Mouse (Mus musculus): ENCODE measurements around the gene Gm45233.

Gene Gm45233

DNA sequence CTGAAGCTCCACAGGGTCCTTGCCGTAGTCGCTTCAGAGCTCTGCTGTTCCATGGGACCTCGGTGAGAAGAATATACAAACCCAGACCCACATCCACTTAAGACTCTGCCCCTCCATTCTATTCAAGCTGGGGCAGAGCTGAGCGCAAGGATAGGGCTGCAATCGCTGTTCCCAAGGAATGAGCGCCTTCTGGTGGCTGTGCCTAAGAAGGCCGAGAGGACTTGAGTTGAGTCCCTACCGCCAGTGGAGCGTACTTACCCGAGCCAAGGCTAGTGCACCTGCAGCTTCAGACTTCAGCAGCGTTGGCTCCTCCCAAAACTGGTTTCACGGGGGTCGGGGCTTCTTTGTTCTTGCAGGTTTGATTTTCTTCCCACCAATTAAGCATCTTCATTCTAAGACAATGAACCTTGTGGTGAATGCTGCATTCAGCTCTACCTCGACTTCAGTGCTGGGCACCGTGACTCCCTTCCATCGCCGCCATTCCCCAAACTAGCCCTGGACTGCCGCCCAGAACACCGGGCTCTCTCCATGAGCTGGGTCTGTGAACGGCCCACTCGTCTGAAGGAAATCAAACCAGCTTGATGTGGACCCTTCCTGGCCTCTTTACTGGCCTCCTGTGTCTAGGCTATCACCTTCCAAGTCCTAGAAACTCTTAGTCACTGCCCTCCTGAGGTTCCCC is 51.6 kb downstream of the Gm45233 start:
- no peak for DNase-seq (ENCODE audit: low read depth)

DNA sequence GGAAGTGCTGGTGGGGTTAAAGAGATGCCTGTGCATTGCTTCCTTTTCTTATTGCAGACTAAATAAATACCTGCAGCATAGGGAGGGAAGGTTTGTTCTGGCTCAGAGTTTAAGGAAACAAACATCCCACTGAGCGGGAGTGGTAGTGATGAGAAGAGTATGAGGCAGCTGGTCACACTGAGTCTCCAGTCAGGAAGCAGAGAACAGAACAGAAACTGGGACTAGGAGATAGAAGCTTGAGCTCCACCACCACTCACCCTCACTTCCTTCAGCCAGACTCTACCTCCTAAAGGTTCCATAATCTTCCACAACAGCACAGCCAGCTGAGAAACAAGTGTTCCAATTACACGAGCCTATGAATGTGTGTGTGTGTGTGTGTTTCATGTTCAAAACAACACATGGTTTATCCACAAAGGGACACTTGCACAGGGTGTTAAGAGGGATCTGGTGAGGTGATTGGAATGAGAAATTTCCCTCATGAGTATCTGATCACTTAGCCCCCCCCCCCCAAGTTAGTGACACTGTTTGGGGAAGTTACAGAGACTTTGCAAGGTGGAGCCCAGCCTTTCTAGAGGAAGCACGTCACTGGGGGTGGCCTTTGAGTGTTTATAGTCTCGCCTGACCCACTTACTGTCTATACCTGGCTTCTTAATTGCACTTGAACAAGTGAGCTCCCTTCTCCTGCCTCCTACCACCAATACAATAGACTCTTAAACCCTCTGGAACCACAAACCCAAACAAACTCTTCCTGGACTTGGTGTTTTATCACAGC is 68.0 kb downstream of the Gm45233 start:
- DNase-seq (ENCODE audit: low read depth), result no peak

DNA sequence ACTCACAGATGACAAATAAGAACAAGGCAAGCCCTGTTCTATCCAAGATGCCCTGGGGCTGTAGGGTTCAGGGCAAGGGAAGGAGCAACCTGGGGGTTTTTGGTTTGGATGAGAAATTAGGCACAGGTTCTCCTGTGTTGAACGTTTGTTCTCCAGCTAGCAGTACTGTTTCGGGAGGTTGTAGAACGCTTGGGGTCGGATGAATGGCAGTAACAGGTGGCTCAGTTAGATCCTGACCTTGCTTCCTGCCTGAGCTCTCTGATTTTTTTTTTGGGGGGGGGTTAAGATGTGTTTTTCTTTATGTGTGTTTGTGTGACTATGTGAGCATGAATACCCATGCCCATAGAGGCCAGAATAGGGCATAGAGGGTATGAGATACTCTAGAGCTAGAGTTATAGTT is 68.6 kb downstream of the Gm45233 start:
- DNase-seq (ENCODE audit: low read depth), result no peak
